Mouse (Mus musculus): ENCODE results near the gene Dtnbp1. TPM values are rescaled to one million over a fixed set of nuclear protein-coding genes. Genes with fewer than 3 reads are reported as not detected.

The Dtnbp1 gene
- polyA plus RNA-seq, 1 experiment from 2014 or later: 139 TPM

- ATAC-seq (ENCODE audit: low FRiP score): peak; percentile 47; the same call in 1 of the 2 replicates
- no peaks in the 10 kb centered on the region for H3K36me3 ChIP-seq
- peaks cover 8% of the 10 kb centered on the region for H3K4me1 ChIP-seq
- H3K9me3 ChIP-seq (replicated peaks): no peaks in the 10 kb centered on the region
- no peak overlapping the region for H3K9ac ChIP-seq (replicated peaks)
- H3K27ac ChIP-seq (replicated peaks): peak overlapping the region; percentile 51
- H3K4me2 ChIP-seq: no peak overlapping the region
- 27% methylated on average over 2 of the region's 2 CpGs for WGBS
- H3K27me3 ChIP-seq (replicated peaks): no peaks in the 10 kb centered on the region
- H3K4me3 ChIP-seq (replicated peaks): no peak overlapping the region
Observed at GRCm38 (mm10) chr13:44977059-44977458, 24.9 kb downstream of the Dtnbp1 start.

- no peaks in the 10 kb centered on the region for H3K27me3 ChIP-seq (replicated peaks)
- H3K4me1 ChIP-seq: peaks cover 7% of the 10 kb centered on the region; the same call in 1 of the 2 replicates
- ATAC-seq (ENCODE audit: low FRiP score): no peak
- no peak overlapping the region for H3K27ac ChIP-seq (replicated peaks)
- H3K4me3 ChIP-seq (replicated peaks): no peak overlapping the region
- no peaks in the 10 kb centered on the region for H3K36me3 ChIP-seq
- no peak overlapping the region for H3K4me2 ChIP-seq
- 69% methylated on average over 5 of the region's 5 CpGs for WGBS
- H3K9ac ChIP-seq (replicated peaks): no peak overlapping the region
- no peaks in the 10 kb centered on the region for H3K9me3 ChIP-seq (replicated peaks)
Observed at GRCm38 (mm10) chr13:44960542-44961291, 41.2 kb downstream of the Dtnbp1 start.

- Histone ChIP-seq H3K4me2 (no peak overlapping the region), H3K9me3 (replicated peaks) (no peaks in the 10 kb centered on the region), H3K4me1 (peaks cover 7% of the 10 kb centered on the region; the same call in 1 of the 2 replicates), H3K36me3 (no peaks in the 10 kb centered on the region), H3K9ac (replicated peaks) (no peak overlapping the region), H3K27me3 (replicated peaks) (no peaks in the 10 kb centered on the region), H3K27ac (replicated peaks) (no peak overlapping the region), H3K4me3 (replicated peaks) (no peak overlapping the region)
- no peak for ATAC-seq (ENCODE audit: low FRiP score)
- 91% methylated on average over 8 of the region's 8 CpGs for WGBS
Observed at GRCm38 (mm10) chr13:44957049-44957448, 44.9 kb downstream of the Dtnbp1 start.

GRCm38 (mm10) chr13:44955781-44956180 is 46.2 kb downstream of the Dtnbp1 start:
- H3K4me2 ChIP-seq: no peak overlapping the region
- WGBS: 95% methylated on average over 6 of the region's 6 CpGs

GRCm38 (mm10) chr13:44954232-44954568 is 47.7 kb downstream of the Dtnbp1 start:
- Histone ChIP-seq H3K4me3 (replicated peaks) (no peak overlapping the region), H3K27me3 (replicated peaks) (no peaks in the 10 kb centered on the region), H3K36me3 (no peaks in the 10 kb centered on the region), H3K27ac (replicated peaks) (no peak overlapping the region), H3K4me1 (no peaks in the 10 kb centered on the region), H3K9me3 (replicated peaks) (no peaks in the 10 kb centered on the region), H3K4me2 (no peak overlapping the region), H3K9ac (replicated peaks) (no peak overlapping the region)
- WGBS: 95% methylated on average over 1 of the region's 1 CpGs
- ATAC-seq (ENCODE audit: low FRiP score): no peak

More at GRCm38 (mm10) chr13:44955781-44956180, 46.2 kb downstream of the Dtnbp1 start:
- Histone ChIP-seq H3K27me3 (replicated peaks) (no peaks in the 10 kb centered on the region), H3K9me3 (replicated peaks) (no peaks in the 10 kb centered on the region), H3K4me3 (replicated peaks) (no peak overlapping the region), H3K4me1 (no peaks in the 10 kb centered on the region), H3K36me3 (no peaks in the 10 kb centered on the region), H3K27ac (replicated peaks) (no peak overlapping the region), H3K9ac (replicated peaks) (no peak overlapping the region)
- ATAC-seq (ENCODE audit: low FRiP score): no peak

- WGBS: 85% methylated on average over 8 of the region's 8 CpGs
- Histone ChIP-seq H3K27ac (replicated peaks) (no peak overlapping the region), H3K27me3 (replicated peaks) (no peaks in the 10 kb centered on the region), H3K4me3 (replicated peaks) (no peak overlapping the region), H3K4me2 (no peak overlapping the region), H3K9me3 (replicated peaks) (no peaks in the 10 kb centered on the region), H3K9ac (replicated peaks) (no peak overlapping the region), H3K36me3 (no peaks in the 10 kb centered on the region), H3K4me1 (0 out of 2 replicates have a peak, but pooled peaks cover under 1% of the 10 kb centered on the region)
- ATAC-seq (ENCODE audit: low FRiP score): no peak
Observed at GRCm38 (mm10) chr13:44953546-44954231, 48.3 kb downstream of the Dtnbp1 start.

GRCm38 (mm10) chr13:44952393-44953086 is 49.4 kb downstream of the Dtnbp1 start:
- Histone ChIP-seq H3K27ac (replicated peaks) (no peak overlapping the region), H3K4me2 (no peak overlapping the region), H3K4me1 (peaks cover 12% of the 10 kb centered on the region), H3K27me3 (replicated peaks) (no peaks in the 10 kb centered on the region), H3K9ac (replicated peaks) (no peak overlapping the region), H3K4me3 (replicated peaks) (no peak overlapping the region), H3K9me3 (replicated peaks) (no peaks in the 10 kb centered on the region), H3K36me3 (no peaks in the 10 kb centered on the region)
- ATAC-seq (ENCODE audit: low FRiP score): no peak
- WGBS: 79% methylated on average over 10 of the region's 10 CpGs

GRCm38 (mm10) chr13:44948320-44949250 is 53.4 kb downstream of the Dtnbp1 start:
- no peak overlapping the region for H3K9ac ChIP-seq (replicated peaks)
- WGBS: 88% methylated on average over 16 of the region's 16 CpGs

GRCm38 (mm10) chr13:44946880-44947635 is 54.9 kb downstream of the Dtnbp1 start:
- H3K4me1 ChIP-seq: peaks cover 54% of the 10 kb centered on the region
- peak overlapping the region; percentile 93 for H3K27ac ChIP-seq (replicated peaks)
- WGBS: 8% methylated on average over 8 of the region's 8 CpGs
- no peaks in the 10 kb centered on the region for H3K36me3 ChIP-seq
- H3K4me3 ChIP-seq (replicated peaks): peak overlapping the region; percentile 54
- H3K27me3 ChIP-seq (replicated peaks): no peaks in the 10 kb centered on the region
- H3K4me2 ChIP-seq: peak overlapping the region; percentile 54
- ATAC-seq (ENCODE audit: low FRiP score): peak; percentile 75
- peak overlapping the region; percentile 65 for H3K9ac ChIP-seq (replicated peaks)
- no peaks in the 10 kb centered on the region for H3K9me3 ChIP-seq (replicated peaks)

More at GRCm38 (mm10) chr13:44948320-44949250, 53.4 kb downstream of the Dtnbp1 start:
- no peaks in the 10 kb centered on the region for H3K36me3 ChIP-seq
- H3K4me3 ChIP-seq (replicated peaks): no peak overlapping the region
- H3K9me3 ChIP-seq (replicated peaks): no peaks in the 10 kb centered on the region
- H3K4me1 ChIP-seq: peaks cover 39% of the 10 kb centered on the region
- H3K27ac ChIP-seq (replicated peaks): no peak overlapping the region
- H3K4me2 ChIP-seq: no peak overlapping the region
- ATAC-seq (ENCODE audit: low FRiP score): no peak
- no peaks in the 10 kb centered on the region for H3K27me3 ChIP-seq (replicated peaks)

GRCm38 (mm10) chr13:44943618-44944017 is 58.3 kb downstream of the Dtnbp1 start:
- WGBS: 68% methylated on average over 2 of the region's 2 CpGs
- Histone ChIP-seq H3K4me3 (replicated peaks) (no peak overlapping the region), H3K36me3 (no peaks in the 10 kb centered on the region), H3K27ac (replicated peaks) (no peak overlapping the region), H3K4me2 (no peak overlapping the region), H3K4me1 (peaks cover 70% of the 10 kb centered on the region), H3K9ac (replicated peaks) (no peak overlapping the region), H3K9me3 (replicated peaks) (no peaks in the 10 kb centered on the region), H3K27me3 (replicated peaks) (no peaks in the 10 kb centered on the region)
- ATAC-seq (ENCODE audit: low FRiP score): no peak

All from neural tube, embryonic 15.5 days (tissue).